Comparison of ENCODE assay signal across 8 mouse cellular contexts in genomic region chr12:99639847-99640213, GRCm38 (mm10).
DNase-seq lines count a peak whose midpoint lies in the region; ATAC-seq and TF ChIP-seq lines count a peak whose summit lies in the region.

No protein-coding gene starts in this region.

- H3K9ac ChIP-seq in neural tube, embryonic 11.5 days (ENCODE audit: low read length) = no peak overlapping the region
- H3K9ac ChIP-seq in hindbrain, embryonic 15.5 days = no peak overlapping the region
- H3K9ac ChIP-seq in midbrain, embryonic 15.5 days = no peak overlapping the region
- no peak overlapping the region for H3K9ac ChIP-seq in intestine, postnatal 0 days (ENCODE audit: low read depth, low read length)

- H3K27ac ChIP-seq in neural tube, embryonic 11.5 days (ENCODE audit: low read depth, low read length) = no peak overlapping the region
- peak overlapping the region; percentile 29 for H3K27ac ChIP-seq in hindbrain, embryonic 15.5 days (replicated peaks)
- H3K27ac ChIP-seq in midbrain, embryonic 15.5 days = no peak overlapping the region
- H3K27ac ChIP-seq in intestine, postnatal 0 days (ENCODE audit: low read depth, low read length) = no peak overlapping the region

- H3K27me3 ChIP-seq in neural tube, embryonic 11.5 days (ENCODE audit: control insufficient read depth, insufficient read depth, low read length) = no peaks in the 10 kb centered on the region
- H3K27me3 ChIP-seq in hindbrain, embryonic 15.5 days = no peaks in the 10 kb centered on the region
- no peaks in the 10 kb centered on the region for H3K27me3 ChIP-seq in midbrain, embryonic 15.5 days (replicated peaks)
- no peaks in the 10 kb centered on the region for H3K27me3 ChIP-seq in intestine, postnatal 0 days (replicated peaks; ENCODE audit: control insufficient read depth, insufficient read depth, low read length)

- H3K9me3 ChIP-seq in neural tube, embryonic 11.5 days (ENCODE audit: control insufficient read depth, low read length) = peaks cover 7% of the 10 kb centered on the region; the same call in 1 of the 2 replicates
- no peaks in the 10 kb centered on the region for H3K9me3 ChIP-seq in hindbrain, embryonic 15.5 days
- peaks cover 2% of the 10 kb centered on the region; the same call in 1 of the 2 replicates for H3K9me3 ChIP-seq in midbrain, embryonic 15.5 days
- 0 out of 2 replicates have a peak, but pooled peaks cover 5% of the 10 kb centered on the region for H3K9me3 ChIP-seq in intestine, postnatal 0 days (ENCODE audit: control insufficient read depth)

- H3K36me3 ChIP-seq in neural tube, embryonic 11.5 days (ENCODE audit: control insufficient read depth, insufficient read depth, low read length) = no peaks in the 10 kb centered on the region
- H3K36me3 ChIP-seq in hindbrain, embryonic 15.5 days = no peaks in the 10 kb centered on the region
- H3K36me3 ChIP-seq in midbrain, embryonic 15.5 days (replicated peaks) = no peaks in the 10 kb centered on the region
- H3K36me3 ChIP-seq in intestine, postnatal 0 days (ENCODE audit: control insufficient read depth, insufficient read depth) = no peaks in the 10 kb centered on the region

- DNase-seq in neural tube, embryonic 11.5 days (ENCODE audit: low spot score) = peak; percentile 69
- no peak for DNase-seq in neural tube, embryonic 10.5 days (ENCODE audit: extremely low spot score, low spot score)
- DNase-seq in embryo, embryonic 11.5 days (ENCODE audit: low read depth, low spot score) = peak; percentile 32
- DNase-seq in lung, postnatal 4 days = no peak
- no peak for DNase-seq in urinary bladder, postnatal 4 days (ENCODE audit: low spot score in 2 of 2)

- peak overlapping the region; percentile 50 for H3K4me2 ChIP-seq in neural tube, embryonic 11.5 days (ENCODE audit: low read depth)
- peak overlapping the region; percentile 50 for H3K4me2 ChIP-seq in hindbrain, embryonic 15.5 days
- H3K4me2 ChIP-seq in midbrain, embryonic 15.5 days = peak overlapping the region; percentile 45; the same call in 1 of the 2 replicates
- H3K4me2 ChIP-seq in intestine, postnatal 0 days (replicated peaks; ENCODE audit: low read depth) = no peak overlapping the region

- H3K4me1 ChIP-seq in neural tube, embryonic 11.5 days (ENCODE audit: control insufficient read depth, insufficient read depth, low read length) = peaks cover 18% of the 10 kb centered on the region
- H3K4me1 ChIP-seq in hindbrain, embryonic 15.5 days (replicated peaks) = peaks cover 19% of the 10 kb centered on the region
- H3K4me1 ChIP-seq in midbrain, embryonic 15.5 days = peaks cover 16% of the 10 kb centered on the region
- H3K4me1 ChIP-seq in intestine, postnatal 0 days (replicated peaks; ENCODE audit: control insufficient read depth, insufficient read depth, low read length) = no peaks in the 10 kb centered on the region

- TF ChIP-seq CTCF in intestine, postnatal 0 days (IDR thresholded peaks at IDR 0.05; ENCODE audit: low read depth) = no peak

- 11% methylated on average over 8 of the region's 8 CpGs for WGBS in neural tube, embryonic 11.5 days
- WGBS in hindbrain, embryonic 15.5 days = 8% methylated on average over 8 of the region's 8 CpGs
- 6% methylated on average over 8 of the region's 8 CpGs for WGBS in midbrain, embryonic 15.5 days
- WGBS in intestine, postnatal 0 days = 53% methylated on average over 8 of the region's 8 CpGs

- no peak overlapping the region for H3K4me3 ChIP-seq in neural tube, embryonic 11.5 days (ENCODE audit: low read depth, low read length)
- no peak overlapping the region for H3K4me3 ChIP-seq in hindbrain, embryonic 15.5 days
- H3K4me3 ChIP-seq in midbrain, embryonic 15.5 days = no peak overlapping the region
- H3K4me3 ChIP-seq in intestine, postnatal 0 days (ENCODE audit: low read depth, low read length) = no peak overlapping the region

- peak; percentile 64 for ATAC-seq in neural tube, embryonic 11.5 days (ENCODE audit: insufficient read depth, low FRiP score, low TSS enrichment)
- ATAC-seq in hindbrain, embryonic 15.5 days (ENCODE audit: low FRiP score, low read depth) = peak; percentile 47; the same call in 1 of the 2 replicates
- ATAC-seq in midbrain, embryonic 15.5 days (replicated peaks) = peak; percentile 59
- ATAC-seq in intestine, postnatal 0 days = no peak

Comparison
In these comparisons a context has a peak if more than half of its experiments do, and no peak if none do; other contexts are left out.
1. DNase-seq: peak in neural tube, embryonic 11.5 days (single experiment) and embryo, embryonic 11.5 days (single experiment); none in neural tube, embryonic 10.5 days (single experiment), lung, postnatal 4 days (0 of 2) and urinary bladder, postnatal 4 days (0 of 2).